Mouse (Mus musculus) spleen, adult 2 months (tissue): ENCODE measurements around the gene Dnajb1. TPM values are rescaled to one million over a fixed set of nuclear protein-coding genes. Genes with fewer than 3 reads are reported as not detected.

Experiments
- DNase-seq, 2 experiments: peaks; one replicate each; pipeline versions ENCODE4 v3.0.0 to v3.0.0-alpha.2; 2012 to 2021; ENCODE audit warnings: low spot score in 2 of 2, low read depth in 1 of 2
- H3K27ac ChIP-seq: fragments of 200-500 bp; 2 replicates; pipeline ENCODE4 v1.5.1; 2012; ENCODE audit warnings: low read length, inconsistent platforms; ENCODE audit not compliant: insufficient read depth
- H3K27me3 ChIP-seq: fragments of 200-500 bp; 2 replicates; pipeline ENCODE4 v1.6.1; 2012; ENCODE audit warnings: mild to moderate bottlenecking, moderate library complexity, low read length, inconsistent platforms; ENCODE audit not compliant: control insufficient read depth, insufficient read depth
- H3K36me3 ChIP-seq: fragments of 200-500 bp; 2 replicates; pipeline ENCODE4 v1.6.1; 2012; ENCODE audit warnings: mild to moderate bottlenecking, low read length, inconsistent platforms; ENCODE audit not compliant: control insufficient read depth, insufficient read depth
- H3K4me1 ChIP-seq: fragments of 200-500 bp; 2 replicates; pipeline ENCODE4 v1.6.1; 2011; ENCODE audit warnings: inconsistent platforms; ENCODE audit not compliant: control insufficient read depth, insufficient read depth, insufficient read length
- H3K4me3 ChIP-seq: fragments of 200-500 bp; 2 replicates; pipeline ENCODE4 v1.5.1; 2011; ENCODE audit warnings: mild to moderate bottlenecking, inconsistent platforms; ENCODE audit not compliant: insufficient read depth, insufficient read length; ENCODE audit errors: extremely low read depth
- CTCF ChIP-seq: fragments of 200-500 bp; IDR thresholded peaks from 2 replicates; pipeline ENCODE4 v1.5.1; 2011; ENCODE audit warnings: mild to moderate bottlenecking, inconsistent platforms; ENCODE audit not compliant: insufficient read depth, insufficient read length, insufficient replicate concordance; ENCODE audit errors: extremely low read depth
- POLR2A ChIP-seq: fragments of 200-500 bp; IDR thresholded peaks from 2 replicates; pipeline ENCODE4 v1.6.1; 2011; ENCODE audit warnings: low read depth, low read length, inconsistent platforms
- WGBS: fragments of 180-500 bp; shearing (Covaris S2); methylation state at CpG from one replicate; pipeline ENCODE4 v1.1.7; 2018; 5-methylcytosine and 5-hydroxymethylcytosine counted together
- polyA plus RNA-seq: library from polyadenylated mRNA; depleted of rRNA; stranded (reverse); fragments of >200 nt; gene quantifications from 2 replicates; pipeline ENCODE4 v1.2.3, GENCODE M21; 2012

The Dnajb1 gene
- polyA plus RNA-seq, 1 experiment: 24.9 TPM

GRCm38 (mm10) chr8:83639649-83640048, 31.7 kb downstream of the Dnajb1 start:
- 47% methylated on average over 5 of the region's 5 CpGs for WGBS
- DNase-seq: no peak
- Histone ChIP-seq H3K27me3 (0 out of 2 replicates have a peak, but pooled peaks cover 1% of the 10 kb centered on the region), H3K4me3 (no peak overlapping the region), H3K27ac (no peak overlapping the region), H3K4me1 (no peaks in the 10 kb centered on the region), H3K36me3 (no peaks in the 10 kb centered on the region)
- TF ChIP-seq CTCF (no peak), POLR2A (no peak)

- Histone ChIP-seq H3K4me1 (no peaks in the 10 kb centered on the region), H3K27me3 (no peaks in the 10 kb centered on the region), H3K36me3 (no peaks in the 10 kb centered on the region), H3K27ac (no peak overlapping the region), H3K4me3 (no peak overlapping the region)
- TF ChIP-seq POLR2A (no peak), CTCF (no peak)
- 98% methylated on average over 11 of the region's 11 CpGs for WGBS
- DNase-seq: no peak
These were observed 39.5 kb downstream of the Dnajb1 start for GRCm38 (mm10) chr8:83647511-83647910.

DNA sequence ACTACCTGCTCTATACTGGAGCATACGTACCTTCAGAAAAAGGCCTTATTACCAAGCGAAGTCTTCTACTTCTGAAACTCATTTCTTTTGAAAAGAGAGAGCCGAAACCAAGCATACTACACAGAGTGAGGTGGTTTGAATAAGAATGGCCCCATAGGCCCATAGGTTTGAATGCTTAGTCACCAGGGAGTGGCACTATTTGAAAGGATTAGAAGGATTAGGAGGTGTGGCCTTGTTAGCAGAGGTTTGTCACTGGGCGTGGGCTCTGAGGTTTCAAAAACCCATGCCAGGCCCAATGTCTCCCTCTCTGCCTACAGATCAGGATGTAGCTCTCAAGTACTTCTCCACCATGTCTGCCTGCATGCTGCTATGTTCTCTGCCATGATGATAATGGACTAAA, 40.0 kb downstream of the Dnajb1 start:
- Histone ChIP-seq H3K4me1 (peaks cover under 1% of the 10 kb centered on the region; the same call in 1 of the 2 replicates), H3K36me3 (no peaks in the 10 kb centered on the region), H3K27me3 (no peaks in the 10 kb centered on the region; the same call in 1 of the 2 replicates), H3K4me3 (no peak overlapping the region), H3K27ac (no peak overlapping the region)
- TF ChIP-seq CTCF (no peak), POLR2A (no peak)
- 94% methylated on average over 4 of the region's 4 CpGs for WGBS
- no peak for DNase-seq

GRCm38 (mm10) chr8:83649699-83650098, 41.7 kb downstream of the Dnajb1 start:
- TF ChIP-seq CTCF: no peak
- no peak for TF ChIP-seq POLR2A
- Histone ChIP-seq H3K36me3 (no peaks in the 10 kb centered on the region), H3K27ac (no peak overlapping the region), H3K4me1 (peaks cover 9% of the 10 kb centered on the region), H3K4me3 (no peak overlapping the region), H3K27me3 (no peaks in the 10 kb centered on the region; the same call in 1 of the 2 replicates)
- DNase-seq: no peak
- 95% methylated on average over 6 of the region's 6 CpGs for WGBS

DNA sequence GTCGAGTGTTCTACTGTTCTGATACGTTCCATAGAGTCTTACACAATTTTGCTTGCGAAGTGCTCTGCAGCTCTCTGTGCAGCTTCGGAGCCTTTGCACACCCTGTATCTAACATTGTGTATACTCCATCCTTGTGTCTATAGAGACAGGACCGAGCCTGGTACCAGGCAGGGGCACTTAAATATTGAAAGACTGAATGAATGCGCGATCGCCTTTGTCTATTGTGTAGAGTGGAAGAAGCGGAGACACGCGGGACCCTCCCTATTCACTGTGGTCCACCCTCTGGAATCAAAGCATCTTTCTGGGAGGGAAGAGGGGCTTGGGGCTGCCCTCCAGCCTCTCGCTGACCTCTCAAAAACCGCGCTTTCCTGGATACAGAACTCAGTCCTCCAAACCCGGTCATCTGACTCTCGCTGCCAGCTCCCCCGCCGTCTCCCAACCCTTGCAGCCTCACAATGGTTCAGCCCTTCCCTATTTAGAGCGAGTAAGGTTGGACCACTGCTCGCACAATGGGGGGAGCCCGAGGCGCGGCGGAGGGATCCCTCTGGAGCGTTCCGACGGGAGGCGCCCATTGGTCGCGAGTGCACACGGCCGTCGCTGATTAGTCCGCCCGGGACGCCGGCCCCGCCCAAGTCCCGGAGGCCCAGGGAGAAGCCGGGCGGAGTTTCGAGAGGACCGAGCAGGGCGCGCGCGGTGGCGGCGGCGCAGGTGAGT, 44.2 kb downstream of the Dnajb1 start, which contains the start of gene Gipc1:
Gene Gipc1 (plus strand): TSS at position 648 of the 714 bp plus-strand sequence.
- 4% methylated on average over 48 of the region's 50 CpGs for WGBS

DNA sequence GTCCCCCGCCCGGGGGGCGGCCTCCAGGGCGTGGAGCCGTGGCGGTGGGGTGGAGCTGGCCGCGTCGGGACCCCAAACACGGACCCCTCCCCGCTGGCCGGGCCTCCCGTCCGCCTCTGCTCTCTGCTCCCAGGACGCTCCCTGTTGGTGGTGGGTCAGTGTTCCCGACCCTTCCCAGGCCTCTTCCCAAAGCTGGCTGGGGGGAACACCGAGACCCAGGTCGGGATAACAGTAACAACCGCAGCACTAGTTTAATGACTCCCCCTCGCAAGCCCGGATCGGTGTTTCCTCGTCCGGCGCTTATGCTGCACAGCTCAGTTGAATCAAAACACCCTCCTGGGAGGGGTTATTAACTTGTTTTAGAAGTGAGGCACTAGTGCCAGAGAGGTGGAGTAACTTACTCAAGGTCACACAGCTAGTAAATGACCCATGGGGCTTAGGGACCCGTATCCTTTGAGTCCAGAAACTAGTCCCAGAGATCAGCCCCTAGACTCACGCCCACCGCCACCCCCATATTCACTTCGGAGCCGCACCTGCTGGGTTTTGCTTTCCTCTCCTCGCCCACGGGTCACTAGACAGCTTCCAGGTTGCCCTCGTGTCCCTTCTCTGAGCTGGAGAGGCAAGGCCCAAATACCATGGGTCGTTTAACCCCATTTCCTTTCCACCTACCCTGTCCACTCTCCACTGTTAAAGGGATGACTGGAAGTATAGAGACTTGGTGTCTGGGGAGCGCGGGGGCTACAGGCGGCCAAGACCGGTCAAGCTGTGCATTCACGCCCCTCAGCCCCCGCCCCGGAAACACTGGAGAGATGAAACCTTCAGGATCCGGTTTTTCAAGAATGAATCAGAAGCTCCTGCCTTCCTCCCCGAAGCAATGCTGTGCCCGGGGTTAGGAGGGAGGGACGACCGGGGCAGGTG, 45.0 kb downstream of the Dnajb1 start:
- no peak for DNase-seq
- Histone ChIP-seq H3K27me3 (no peaks in the 10 kb centered on the region; the same call in 1 of the 2 replicates), H3K4me3 (peak overlapping the region; percentile 93), H3K4me1 (peaks cover 15% of the 10 kb centered on the region), H3K27ac (peak overlapping the region; percentile 66), H3K36me3 (no peaks in the 10 kb centered on the region)
- 1% methylated on average over 42 of the region's 46 CpGs for WGBS
- no peak for TF ChIP-seq POLR2A
- TF ChIP-seq CTCF: no peak

More for the DNA sequence above, 44.2 kb downstream of the Dnajb1 start, which contains the start of gene Gipc1:
- peak; percentile 92 to 94 for DNase-seq
- Histone ChIP-seq H3K4me3 (peak within 1 kb of the TSS; percentile 93), H3K36me3 (no peaks in the 10 kb centered on the region), H3K27me3 (no peaks in the 10 kb centered on the region; the same call in 1 of the 2 replicates), H3K27ac (peak within 1 kb of the TSS; percentile 66), H3K4me1 (peaks cover 15% of the 10 kb centered on the region)
- TF ChIP-seq POLR2A (peak; percentile 55), CTCF (no peak)
